Mouse (Mus musculus) left cerebral cortex, postnatal 36 days (tissue): ENCODE results near the gene Rims4. TPM values are rescaled to one million over a fixed set of nuclear protein-coding genes. Genes with fewer than 3 reads are reported as not detected.

Source experiments
- DNase-seq, 2 experiments: peaks; one replicate each; pipeline ENCODE4 v3.0.0; 2021 to 2022; ENCODE audit warnings: low spot score in 2 of 2, mixed read lengths in 1 of 2
- intact Hi-C: fragments of 180-260 bp; cut with DNase I; formaldehyde crosslinking; loops from one replicate; pipeline ENCODE4 v1.15.1; 2025
- total RNA-seq, 2 experiments: library from RNA; stranded (reverse); gene quantifications; 2 replicates each; pipeline ENCODE4 v1.2.3; 2021

The Rims4 gene
- total RNA-seq, 2 experiments from 2014 or later = 86.6 to 94.5 TPM

DNA sequence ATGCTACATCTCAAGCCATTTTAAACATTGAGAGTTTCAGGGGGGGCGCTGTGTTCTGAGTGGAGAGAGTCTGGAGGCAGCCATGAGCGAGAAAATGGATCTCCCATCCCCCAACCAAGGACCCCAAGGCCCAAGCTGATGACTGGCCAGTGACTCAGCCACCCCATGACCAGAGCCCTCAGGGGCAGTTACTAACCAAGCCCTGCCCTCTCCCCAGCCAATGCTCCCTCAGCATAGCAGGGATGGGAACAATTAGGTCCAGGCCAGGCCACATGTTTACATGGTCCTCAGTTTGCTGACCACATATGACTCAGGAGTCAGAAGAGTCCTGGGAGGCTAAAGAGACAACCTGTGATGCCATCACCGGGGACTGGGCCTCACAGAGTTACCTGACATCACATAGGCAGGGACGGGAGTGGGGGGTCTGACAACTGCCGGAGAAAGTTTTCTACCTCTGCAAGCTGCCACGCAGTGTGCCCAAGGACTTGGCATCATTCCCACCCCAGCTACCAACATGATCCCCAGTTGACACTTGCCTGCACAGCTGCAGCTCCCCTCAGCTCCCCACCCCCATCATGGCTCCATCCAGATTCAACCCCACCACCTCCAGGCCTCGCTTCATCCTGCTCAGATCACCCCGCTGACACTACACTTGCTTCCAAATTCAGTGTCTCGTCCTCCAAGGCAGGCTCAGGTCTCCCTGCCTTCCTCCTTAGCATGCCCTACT, 103.6 kb downstream of the Rims4 start:
- intact Hi-C loops = no loop called here
- no peak for DNase-seq

DNA sequence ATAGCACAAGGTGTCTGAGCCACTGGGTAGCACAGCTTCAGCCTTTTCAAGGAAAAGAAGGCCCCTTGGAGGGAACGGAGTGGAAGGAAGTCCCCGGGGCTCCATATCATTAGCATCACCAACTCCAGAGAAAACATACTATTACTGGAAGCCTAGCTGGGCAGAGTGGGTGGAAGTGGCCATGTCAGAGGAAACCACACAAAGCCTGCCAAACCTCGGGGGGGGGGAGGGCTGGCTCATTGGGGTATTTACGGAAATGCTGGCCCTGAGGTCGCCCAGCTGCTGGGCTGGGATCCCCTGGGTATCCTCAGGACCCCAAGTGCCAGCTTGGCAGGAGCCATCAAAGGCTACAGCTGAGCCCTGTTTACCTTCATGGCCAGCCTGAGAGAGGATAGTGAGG, 105.4 kb downstream of the Rims4 start:
- intact Hi-C loops = no loop called here
- DNase-seq = no peak

Other genes starting within 250 kb of the Rims4 start
- 1 to 10 TPM; 1.5 to 1.6 TPM for gene Ada, start 168.4 kb downstream of the Rims4 start, total RNA-seq
- gene Ccn5, start 97.8 kb downstream of the Rims4 start, total RNA-seq = under 1 TPM; 0.17 to 0.23 TPM
- gene Kcnk15, start 65.0 kb downstream of the Rims4 start, total RNA-seq = under 1 TPM in 1 of 2 experiments, not detected in 1; 0.54 TPM
- 100 to 1,000 TPM; 422 to 471 TPM for gene Ywhab, start 76.3 kb upstream of the Rims4 start, total RNA-seq
- gene Pabpc1l, start 106.8 kb upstream of the Rims4 start, total RNA-seq = 1 to 10 TPM in 1 of 2 experiments, under 1 TPM in 1; 0.44 to 2.0 TPM
- 10 to 100 TPM; 31.1 to 39.7 TPM for gene Stk4, start 151.6 kb upstream of the Rims4 start, total RNA-seq
- gene Tomm34, start 152.5 kb upstream of the Rims4 start, total RNA-seq = 10 to 100 TPM; 72.6 to 72.8 TPM